Mouse (Mus musculus) stomach, embryonic 15.5 days (tissue): ENCODE data around the gene Hoxd12. TPM values are rescaled to one million over a fixed set of nuclear protein-coding genes. Genes with fewer than 3 reads are reported as not detected.

Experiments used
- ATAC-seq: fragments of 200-750 bp; cut with Nextera tagmentation; 2 replicates; pipeline ENCODE4 v1.8.0; 2017; ENCODE audit warnings: low read depth, moderate number of reproducible peaks, moderate TSS enrichment; ENCODE audit not compliant: insufficient read depth, low FRiP score
- H3K27ac ChIP-seq: fragments of 300-500 bp; sonication (generic); 2 replicates; pipeline ENCODE4 v1.5.1; 2015; ENCODE audit warnings: mild to moderate bottlenecking, inconsistent platforms
- H3K27me3 ChIP-seq: fragments of 300-500 bp; sonication (generic); replicated peaks from 2 replicates; pipeline ENCODE4 v1.6.1; 2015; ENCODE audit warnings: inconsistent platforms
- H3K36me3 ChIP-seq: fragments of 300-500 bp; sonication (generic); 2 replicates; pipeline ENCODE4 v1.6.1; 2015; ENCODE audit warnings: inconsistent platforms
- H3K4me1 ChIP-seq: fragments of 300-500 bp; sonication (generic); 2 replicates; pipeline ENCODE4 v1.6.1; 2015; ENCODE audit warnings: inconsistent platforms
- H3K4me2 ChIP-seq: fragments of 300-500 bp; sonication (generic); 2 replicates; pipeline ENCODE4 v1.6.1; 2015; ENCODE audit warnings: mild to moderate bottlenecking, inconsistent platforms
- H3K4me3 ChIP-seq: fragments of 300-500 bp; sonication (generic); replicated peaks from 2 replicates; pipeline ENCODE4 v1.5.1; 2015; ENCODE audit warnings: inconsistent platforms
- H3K9ac ChIP-seq: fragments of 300-500 bp; sonication (generic); 2 replicates; pipeline ENCODE4 v1.6.1; 2015; ENCODE audit warnings: inconsistent platforms
- H3K9me3 ChIP-seq: fragments of 300-500 bp; sonication (generic); 2 replicates; pipeline ENCODE4 v1.6.1; 2016; ENCODE audit warnings: inconsistent platforms
- WGBS: fragments of 180-500 bp; shearing (Covaris S2); methylation state at CpG from one replicate; pipeline ENCODE4 v1.1.7; 2015; 5-methylcytosine and 5-hydroxymethylcytosine counted together
- polyA plus RNA-seq: library from polyadenylated mRNA; unstranded; fragments of >200 nt; fragmentation: Nextera tagmentation; extraction: Ambion mirVana; gene quantifications from 2 replicates; pipeline ENCODE4 v1.2.1, GENCODE M21; 2015

Hoxd12 gene
- polyA plus RNA-seq, 1 experiment from 2014 or later: 0.18 TPM

DNA sequence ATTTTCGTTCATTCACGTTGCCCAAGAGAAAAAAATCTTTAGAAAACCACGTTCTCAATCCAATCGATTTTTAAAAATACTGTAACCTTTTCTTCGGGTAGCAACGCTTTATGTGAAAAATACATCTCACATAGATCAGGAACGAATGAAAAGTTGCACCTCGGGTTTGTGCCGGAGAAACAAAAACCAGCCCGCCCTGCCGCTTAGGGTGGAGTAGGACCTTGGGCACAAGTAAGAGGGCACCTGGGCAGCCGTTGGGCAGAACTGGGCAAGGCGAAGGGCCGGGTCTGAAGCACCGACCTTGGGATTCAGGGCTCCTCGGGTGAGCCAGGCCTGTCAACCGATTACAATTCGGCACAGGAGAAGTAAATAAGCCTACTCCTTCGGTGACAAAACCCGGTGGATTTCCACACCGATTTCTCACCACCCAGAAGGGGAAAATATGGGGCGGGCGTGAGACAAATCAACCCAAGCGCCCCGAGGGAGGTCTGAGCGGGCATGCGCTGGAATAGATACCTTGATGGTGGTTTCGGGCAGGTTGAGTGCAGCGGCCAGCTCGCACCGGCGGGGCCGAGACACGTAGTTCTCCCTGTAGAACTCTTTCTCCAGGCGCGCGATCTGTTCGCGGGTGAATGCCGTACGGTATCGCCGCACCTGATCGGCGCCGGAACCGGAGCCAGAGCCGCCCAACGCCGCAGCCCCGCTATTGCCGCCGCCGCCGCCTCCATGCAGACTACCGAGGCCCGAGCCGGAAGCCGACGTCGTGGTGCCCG lies 17.4 kb upstream of the Hoxd12 start:
- H3K4me2 ChIP-seq: no peak overlapping the region
- 3% methylated on average over 62 of the region's 62 CpGs for WGBS
- no peak overlapping the region for H3K4me3 ChIP-seq
- no peak overlapping the region for H3K9ac ChIP-seq
- no peak overlapping the region for H3K27ac ChIP-seq
- peaks cover 12% of the 10 kb centered on the region for H3K4me1 ChIP-seq
- no peaks in the 10 kb centered on the region for H3K9me3 ChIP-seq
- H3K27me3 ChIP-seq: peaks cover 79% of the 10 kb centered on the region
- ATAC-seq: no peak
- H3K36me3 ChIP-seq: no peaks in the 10 kb centered on the region

DNA sequence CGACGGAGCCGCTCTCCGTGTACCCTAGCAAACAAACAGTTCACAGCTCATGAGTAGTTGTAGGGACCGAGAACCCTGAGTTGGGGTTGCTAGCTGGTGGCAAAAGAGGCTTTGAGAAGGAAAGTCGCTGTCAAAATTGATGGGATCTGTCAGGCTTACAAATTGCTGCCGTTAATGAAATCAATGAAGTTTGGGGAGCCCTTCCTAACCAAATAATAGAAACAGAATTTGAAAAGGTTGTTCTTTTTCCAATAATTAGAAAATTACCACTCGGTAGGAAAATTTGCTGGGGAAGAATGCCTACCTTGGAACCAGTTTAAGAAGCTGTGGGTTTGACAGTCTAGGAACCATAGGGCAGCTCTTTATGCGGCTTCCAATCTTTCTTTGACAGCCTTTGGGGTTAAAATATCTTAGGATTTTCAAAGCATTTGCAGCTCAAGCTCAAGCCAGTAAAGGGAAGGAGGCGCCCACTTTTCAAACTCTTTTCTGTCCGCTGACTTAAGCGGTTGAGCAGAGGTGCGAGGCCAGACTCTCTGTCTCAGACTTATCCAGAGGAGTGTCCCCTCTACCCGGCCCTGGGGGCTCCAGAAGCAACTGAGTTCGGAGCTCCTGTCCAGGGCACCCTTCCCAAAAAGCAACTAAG lies 16.7 kb upstream of the Hoxd12 start:
- WGBS: 2% methylated on average over 15 of the region's 15 CpGs
- Histone ChIP-seq H3K9ac (no peak overlapping the region), H3K4me3 (no peak overlapping the region), H3K4me2 (no peak overlapping the region), H3K4me1 (peaks cover 12% of the 10 kb centered on the region), H3K27ac (no peak overlapping the region), H3K36me3 (no peaks in the 10 kb centered on the region), H3K27me3 (peaks cover 84% of the 10 kb centered on the region), H3K9me3 (no peaks in the 10 kb centered on the region)
- no peak for ATAC-seq

- peaks cover 12% of the 10 kb centered on the region for H3K4me1 ChIP-seq
- no peaks in the 10 kb centered on the region for H3K9me3 ChIP-seq
- H3K9ac ChIP-seq: no peak overlapping the region
- 2% methylated on average over 47 of the region's 47 CpGs for WGBS
- H3K4me3 ChIP-seq: no peak overlapping the region
- no peak overlapping the region for H3K4me2 ChIP-seq
- ATAC-seq: no peak
- H3K27me3 ChIP-seq: peaks cover 88% of the 10 kb centered on the region
- H3K27ac ChIP-seq: no peak overlapping the region
- no peaks in the 10 kb centered on the region for H3K36me3 ChIP-seq
These were observed 16.0 kb upstream of the Hoxd12 start for GRCm38 (mm10) chr2:74658667-74659371.

GRCm38 (mm10) chr2:74659507-74660005 lies 15.3 kb upstream of the Hoxd12 start, which contains the start of gene Evx2:
Gene Evx2 (minus strand): TSS chr2:74659557.
- H3K36me3 ChIP-seq: no peaks in the 10 kb centered on the region
- H3K27ac ChIP-seq: no peak within 1 kb of the TSS
- H3K4me3 ChIP-seq: no peak within 1 kb of the TSS
- no peak within 1 kb of the TSS for H3K4me2 ChIP-seq
- H3K9me3 ChIP-seq: no peaks in the 10 kb centered on the region
- H3K27me3 ChIP-seq: peaks cover 88% of the 10 kb centered on the region
- H3K9ac ChIP-seq: no peak within 1 kb of the TSS
- peaks cover 12% of the 10 kb centered on the region for H3K4me1 ChIP-seq
- ATAC-seq: no peak
- WGBS: 3% methylated on average over 28 of the region's 28 CpGs

- no peaks in the 10 kb centered on the region for H3K36me3 ChIP-seq
- no peak overlapping the region for H3K27ac ChIP-seq
- H3K4me1 ChIP-seq: peaks cover 7% of the 10 kb centered on the region
- no peak overlapping the region for H3K9ac ChIP-seq
- H3K4me3 ChIP-seq: no peak overlapping the region
- no peaks in the 10 kb centered on the region for H3K9me3 ChIP-seq
- 2% methylated on average over 30 of the region's 30 CpGs for WGBS
- no peak for ATAC-seq
- no peak overlapping the region for H3K4me2 ChIP-seq
- peaks cover 86% of the 10 kb centered on the region for H3K27me3 ChIP-seq
These were observed 14.1 kb upstream of the Hoxd12 start for GRCm38 (mm10) chr2:74660421-74661375.

DNA sequence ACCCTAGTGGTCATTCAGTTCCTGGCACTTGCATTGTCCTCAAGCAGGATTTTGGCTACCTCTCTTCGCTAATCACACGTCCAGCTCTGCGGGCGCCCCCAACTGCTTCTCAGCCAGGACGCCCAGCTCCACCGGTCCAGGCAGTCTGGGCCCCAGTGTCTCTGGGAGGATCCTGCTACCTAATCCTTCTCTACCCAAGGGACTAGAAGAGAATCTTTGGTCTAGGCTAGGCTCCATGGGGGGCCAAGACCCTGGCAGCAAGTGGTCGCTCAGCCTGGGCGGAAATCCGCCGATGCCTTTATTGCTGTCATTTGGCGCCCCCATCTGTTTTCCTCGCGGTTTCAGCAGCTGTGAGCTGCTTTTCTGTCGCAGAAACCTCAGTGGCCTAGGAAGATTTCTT lies 13.1 kb upstream of the Hoxd12 start:
- Histone ChIP-seq H3K36me3 (no peaks in the 10 kb centered on the region), H3K4me1 (peaks cover 2% of the 10 kb centered on the region; the same call in 1 of the 2 replicates), H3K9me3 (no peaks in the 10 kb centered on the region), H3K4me3 (peak overlapping the region; percentile 22; the same call in 1 of the 2 replicates), H3K4me2 (peak overlapping the region; percentile 41; the same call in 1 of the 2 replicates), H3K27ac (no peak overlapping the region), H3K9ac (no peak overlapping the region), H3K27me3 (peaks cover 86% of the 10 kb centered on the region)
- ATAC-seq: no peak
- 1% methylated on average over 14 of the region's 14 CpGs for WGBS

GRCm38 (mm10) chr2:74663291-74663925 lies 11.4 kb upstream of the Hoxd12 start:
- Histone ChIP-seq H3K4me2 (no peak overlapping the region), H3K9me3 (no peaks in the 10 kb centered on the region), H3K4me1 (peaks cover 10% of the 10 kb centered on the region), H3K4me3 (no peak overlapping the region), H3K36me3 (no peaks in the 10 kb centered on the region), H3K27ac (no peak overlapping the region), H3K9ac (no peak overlapping the region), H3K27me3 (peaks cover 89% of the 10 kb centered on the region)
- WGBS: 4% methylated on average over 18 of the region's 18 CpGs
- no peak for ATAC-seq

DNA sequence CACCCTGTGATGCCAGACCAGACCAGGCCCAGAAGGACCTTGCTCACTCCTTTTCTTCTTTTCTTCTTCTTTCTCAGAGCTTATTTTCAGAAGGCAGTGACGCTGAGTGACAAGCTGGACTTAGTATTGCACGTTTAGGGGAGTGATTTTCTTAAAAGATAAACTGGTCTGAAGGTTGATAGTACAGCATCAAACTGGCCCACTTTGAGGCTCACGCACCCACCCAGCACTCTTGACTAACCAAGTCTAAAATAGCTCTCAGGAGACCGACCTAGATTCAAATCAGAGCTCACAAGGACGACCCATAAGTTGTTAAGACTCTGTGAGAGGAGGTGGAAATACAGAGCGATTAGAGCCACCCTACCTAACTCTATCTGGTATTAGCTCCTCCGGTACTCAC lies 8.4 kb upstream of the Hoxd12 start:
- 4% methylated on average over 7 of the region's 7 CpGs for WGBS
- H3K4me2 ChIP-seq: no peak overlapping the region
- H3K4me1 ChIP-seq: peaks cover 13% of the 10 kb centered on the region

GRCm38 (mm10) chr2:74667191-74667841 lies 7.5 kb upstream of the Hoxd12 start:
- 2% methylated on average over 36 of the region's 36 CpGs for WGBS
- Histone ChIP-seq H3K4me1 (peaks cover 10% of the 10 kb centered on the region), H3K27ac (no peak overlapping the region), H3K36me3 (no peaks in the 10 kb centered on the region), H3K9ac (no peak overlapping the region), H3K4me2 (peak overlapping the region; percentile 76; the same call in 1 of the 2 replicates), H3K4me3 (peak overlapping the region; percentile 39; the same call in 1 of the 2 replicates), H3K9me3 (no peaks in the 10 kb centered on the region), H3K27me3 (peaks cover 91% of the 10 kb centered on the region)
- ATAC-seq: no peak

More for the DNA sequence above, 8.4 kb upstream of the Hoxd12 start:
- H3K27ac ChIP-seq: no peak overlapping the region
- H3K27me3 ChIP-seq: peaks cover 92% of the 10 kb centered on the region
- ATAC-seq: no peak
- H3K4me3 ChIP-seq: no peak overlapping the region
- no peak overlapping the region for H3K9ac ChIP-seq
- H3K9me3 ChIP-seq: no peaks in the 10 kb centered on the region
- H3K36me3 ChIP-seq: no peaks in the 10 kb centered on the region

DNA sequence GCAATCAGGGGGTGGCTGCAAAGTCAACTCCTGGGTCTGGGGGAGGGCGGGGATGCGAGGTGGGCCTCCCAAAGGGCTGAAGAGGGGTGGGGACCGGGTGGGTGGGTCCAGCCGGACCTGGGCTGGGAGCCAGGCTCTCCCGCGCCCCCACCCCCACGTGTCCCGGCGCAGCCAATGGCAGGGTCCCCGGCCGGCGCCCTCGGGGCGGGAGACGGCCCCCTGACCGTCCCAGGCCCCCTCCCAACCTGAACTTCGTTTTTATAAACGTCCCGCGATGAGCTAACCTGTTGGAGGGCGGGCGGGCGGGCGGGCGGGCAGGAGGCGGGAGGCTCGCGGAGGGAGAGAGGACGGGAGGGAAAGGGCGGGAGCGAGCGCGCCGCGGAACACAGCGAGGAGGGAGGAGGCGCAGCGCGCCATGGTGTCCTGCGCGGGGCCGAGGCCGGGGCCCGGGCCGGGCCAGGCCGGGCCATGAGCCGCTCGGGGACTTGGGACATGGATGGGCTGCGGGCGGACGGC lies 6.9 kb upstream of the Hoxd12 start, which contains the start of gene Hoxd13:
Gene Hoxd13, plus strand, starts transcription at position 469 of the 516 bp plus-strand sequence.
- peak within 1 kb of the TSS; percentile 76 for H3K4me2 ChIP-seq
- H3K9me3 ChIP-seq: no peaks in the 10 kb centered on the region
- H3K4me3 ChIP-seq: peak within 1 kb of the TSS; percentile 39
- no peak within 1 kb of the TSS for H3K9ac ChIP-seq
- H3K36me3 ChIP-seq: no peaks in the 10 kb centered on the region
- ATAC-seq: 0 out of 2 replicates have a peak, but pooled peaks have one; percentile 47
- WGBS: 1% methylated on average over 40 of the region's 51 CpGs
- no peak within 1 kb of the TSS for H3K27ac ChIP-seq
- peaks cover 14% of the 10 kb centered on the region for H3K4me1 ChIP-seq
- peaks cover 90% of the 10 kb centered on the region for H3K27me3 ChIP-seq
